Mouse (Mus musculus) T-helper 1 cell (primary cell): ENCODE data around the gene Hus1b.

Source experiments
- in situ Hi-C: fragments of 300-600 bp; cut with MboI, MseI; formaldehyde crosslinking; loops from one replicate; pipeline ENCODE4 v1.15.1; 2025; ENCODE audit warnings: high pct_unique_total_duplicates

Gene Hus1b

GRCm38 (mm10) chr13:30952044-30952443 lies 4.5 kb upstream of the Hus1b start:
- in situ Hi-C loops, result no loop called here

GRCm38 (mm10) chr13:30949181-30949580 lies 1.6 kb upstream of the Hus1b start:
- in situ Hi-C loops, result no loop called here

- in situ Hi-C loops, result no loop called here
Measured at GRCm38 (mm10) chr13:30947129-30947528, 430 bp downstream of the Hus1b start.

GRCm38 (mm10) chr13:30945788-30946187 lies 1.8 kb downstream of the Hus1b start:
- in situ Hi-C loops, result no loop called here

- in situ Hi-C loops, result no loop called here
Measured at GRCm38 (mm10) chr13:30932972-30933371, 14.6 kb downstream of the Hus1b start.

GRCm38 (mm10) chr13:30931613-30932012 lies 15.9 kb downstream of the Hus1b start:
- in situ Hi-C loops, result no loop called here

GRCm38 (mm10) chr13:30929119-30929518 lies 18.4 kb downstream of the Hus1b start:
- in situ Hi-C loops, result loop anchor here (10.0 kb wide), 1 partner anchor 1486 kb away; no protein-coding TSS in a partner anchor

GRCm38 (mm10) chr13:30924269-30924668 lies 23.3 kb downstream of the Hus1b start:
- in situ Hi-C loops, result loop anchor here (10.0 kb wide), 1 partner anchor 1491 kb away; no protein-coding TSS in a partner anchor

- in situ Hi-C loops, result loop anchor here (10.0 kb wide), 1 partner anchor 1493 kb away; no protein-coding TSS in a partner anchor
Measured at GRCm38 (mm10) chr13:30921914-30922313, 25.6 kb downstream of the Hus1b start.

GRCm38 (mm10) chr13:30913757-30914156 lies 33.8 kb downstream of the Hus1b start:
- in situ Hi-C loops, result loop anchor here (10.0 kb wide), 1 partner anchor 1071 kb away; no protein-coding TSS in a partner anchor

GRCm38 (mm10) chr13:30913028-30913427 lies 34.5 kb downstream of the Hus1b start:
- in situ Hi-C loops, result loop anchor here (10.0 kb wide), 1 partner anchor 1072 kb away; no protein-coding TSS in a partner anchor

GRCm38 (mm10) chr13:30911931-30912625 lies 35.5 kb downstream of the Hus1b start:
- in situ Hi-C loops, result loop anchor here (10.0 kb wide), 1 partner anchor 1073 kb away; no protein-coding TSS in a partner anchor

- in situ Hi-C loops, result loop anchor here (10.0 kb wide), 1 partner anchor 1074 kb away; no protein-coding TSS in a partner anchor
Measured at GRCm38 (mm10) chr13:30910889-30911288, 36.7 kb downstream of the Hus1b start.

GRCm38 (mm10) chr13:30902286-30902685 lies 45.3 kb downstream of the Hus1b start:
- in situ Hi-C loops, result no loop called here

- in situ Hi-C loops, result no loop called here
Measured at GRCm38 (mm10) chr13:30901387-30902041, 46.0 kb downstream of the Hus1b start.
